Mouse (Mus musculus) limb, embryonic 10.5 days (tissue): ENCODE results near the gene Ssu72. TPM values are rescaled to one million over a fixed set of nuclear protein-coding genes. Genes with fewer than 3 reads are reported as not detected.

Experiments
- polyA plus RNA-seq: library from polyadenylated mRNA; unstranded; fragments of >200 nt; fragmentation: Nextera tagmentation; extraction: Ambion mirVana; gene quantifications from 2 replicates; pipeline ENCODE4 v1.2.1, GENCODE M21; 2016

Ssu72 gene
- polyA plus RNA-seq, 1 experiment from 2014 or later, result 161 TPM

Other genes with a start within 250 kb of the Ssu72 start
- gene Tmem52, start 235.7 kb upstream of the Ssu72 start, polyA plus RNA-seq, result not detected in 2 replicates
- 583 and 605 TPM in 2 replicates for gene Gnb1, start 213.4 kb upstream of the Ssu72 start, polyA plus RNA-seq
- 116 and 119 TPM in 2 replicates for gene Nadk, start 142.4 kb upstream of the Ssu72 start, polyA plus RNA-seq
- 12.2 and 13.6 TPM in 2 replicates for gene Slc35e2, start 103.4 kb upstream of the Ssu72 start, polyA plus RNA-seq
- 74.1 and 74.8 TPM in 2 replicates for gene Cdk11b, start 79.9 kb upstream of the Ssu72 start, polyA plus RNA-seq
- not detected in 2 replicates for gene Gm10563, start 59.4 kb upstream of the Ssu72 start, polyA plus RNA-seq
- gene Mmp23, start 51.4 kb upstream of the Ssu72 start, polyA plus RNA-seq, result 8.4 and 10.4 TPM in 2 replicates
- 18.9 and 25.2 TPM in 2 replicates for gene Mib2, start 35.6 kb upstream of the Ssu72 start, polyA plus RNA-seq
- 1.5 and 2.6 TPM in 2 replicates for gene Fndc10, start 10.5 kb upstream of the Ssu72 start, polyA plus RNA-seq
- gene Tmem240, start 30.0 kb downstream of the Ssu72 start, polyA plus RNA-seq, result 0.58 and 0.79 TPM in 2 replicates
- gene Atad3a, start 56.3 kb downstream of the Ssu72 start, polyA plus RNA-seq, result 138 and 161 TPM in 2 replicates
- gene Vwa1, start 69.9 kb downstream of the Ssu72 start, polyA plus RNA-seq, result 4.7 and 6.6 TPM in 2 replicates
- gene Tmem88b, start 81.1 kb downstream of the Ssu72 start, polyA plus RNA-seq, result 0.30 and 0.33 TPM in 2 replicates
- gene Ankrd65, start 85.6 kb downstream of the Ssu72 start, polyA plus RNA-seq, result 0.18 TPM in 1 of 2 replicates, not detected in the other
- gene Mrpl20, start 98.1 kb downstream of the Ssu72 start, polyA plus RNA-seq, result 246 and 297 TPM in 2 replicates
- 174 and 196 TPM in 2 replicates for gene Ccnl2, start 107.7 kb downstream of the Ssu72 start, polyA plus RNA-seq
- gene Aurkaip1, start 126.5 kb downstream of the Ssu72 start, polyA plus RNA-seq, result 186 and 204 TPM in 2 replicates
- gene Mxra8, start 134.9 kb downstream of the Ssu72 start, polyA plus RNA-seq, result 39.2 and 48.9 TPM in 2 replicates
- gene Dvl1, start 142.6 kb downstream of the Ssu72 start, polyA plus RNA-seq, result 3.8 and 4.7 TPM in 2 replicates
- 0.24 and 0.31 TPM in 2 replicates for gene Tas1r3, start 158.6 kb downstream of the Ssu72 start, polyA plus RNA-seq
- 18.9 and 19.0 TPM in 2 replicates for gene Cptp, start 164.6 kb downstream of the Ssu72 start, polyA plus RNA-seq
- gene Ints11, start 164.7 kb downstream of the Ssu72 start, polyA plus RNA-seq, result 106 and 107 TPM in 2 replicates
- gene Pusl1, start 187.0 kb downstream of the Ssu72 start, polyA plus RNA-seq, result 52.4 and 55.5 TPM in 2 replicates
- 20.9 and 25.3 TPM in 2 replicates for gene Acap3, start 187.0 kb downstream of the Ssu72 start, polyA plus RNA-seq
- 163 and 168 TPM in 2 replicates for gene Ube2j2, start 239.0 kb downstream of the Ssu72 start, polyA plus RNA-seq